ENCODE assay signal across 8 mouse cellular contexts in genomic region chr13:112188313-112188712, GRCm38 (mm10).
DNase-seq lines count a peak whose midpoint lies in the region; TF ChIP-seq lines count a peak whose summit lies in the region.

No protein-coding gene starts in this region.

- intact Hi-C loops in gastrocnemius, adult 2 months (cut with DNase I) = no loop called here
- intact Hi-C loops in heart, postnatal 36 days (cut with DNase I) = loop anchor here (2.0 kb wide), 1 partner anchor 252 kb away; no protein-coding TSS in a partner anchor

- peak overlapping the region; percentile 17 for H3K4me3 ChIP-seq in gastrocnemius, adult 2 months

- peak; percentile 31 for DNase-seq in gastrocnemius, adult 2 months
- DNase-seq in gastrocnemius, postnatal 10 days = no peak
- DNase-seq in cerebellum, postnatal 14 days = peak; percentile 67 to 80
- peak; percentile 50 for DNase-seq in heart, postnatal 36 days
- peak; percentile 58 for DNase-seq in lung, postnatal 25 days (ENCODE audit: low spot score)
- DNase-seq in thymus, postnatal 4 days = no peak
- no peak for DNase-seq in liver
- no peak for DNase-seq in right cerebral cortex, postnatal 25 days

- peak overlapping the region; percentile 41 for H3K27ac ChIP-seq in gastrocnemius, adult 2 months

- no peak for TF ChIP-seq CTCF in gastrocnemius, adult 2 months (IDR thresholded peaks at IDR 0.05)

Comparison
In these comparisons a context has a peak if more than half of its experiments do, and no peak if none do; other contexts are left out.
1. DNase-seq: peak in gastrocnemius, adult 2 months (single experiment), cerebellum, postnatal 14 days (2 of 2), heart, postnatal 36 days (2 of 2) and lung, postnatal 25 days (single experiment); none in gastrocnemius, postnatal 10 days (single experiment), thymus, postnatal 4 days (single experiment), liver (single experiment) and right cerebral cortex, postnatal 25 days (single experiment).